Mouse (Mus musculus) testis, adult 2 months (tissue): ENCODE measurements around the gene Srsf4.

Source experiments
- CTCF ChIP-seq: fragments of 200-500 bp; IDR thresholded peaks from 2 replicates; pipeline ENCODE4 v1.5.1; 2012; ENCODE audit warnings: low read depth, mild to moderate bottlenecking, inconsistent platforms, low read length, moderate library complexity; ENCODE audit not compliant: control insufficient read depth, insufficient read depth, insufficient replicate concordance
- POLR2A ChIP-seq: fragments of 200-500 bp; IDR thresholded peaks from 2 replicates; pipeline ENCODE4 v1.6.1; 2012; ENCODE audit warnings: low read depth, mild to moderate bottlenecking, inconsistent platforms, low read length, moderate library complexity; ENCODE audit not compliant: control insufficient read depth

- TF ChIP-seq CTCF (no peak), POLR2A (no peak)
Measured at GRCm38 (mm10) chr4:131940846-131941245, 67.4 kb downstream of the Srsf4 start.
